Mouse (Mus musculus) cortical plate, adult 2 months (tissue): ENCODE measurements around the gene Aplf.
A peak's percentile ranks its signal among the peaks of the same experiment; 100 is the strongest.

Experiments
- CTCF ChIP-seq: fragments of 200-500 bp; IDR thresholded peaks from 2 replicates; pipeline ENCODE4 v1.5.1; 2011; ENCODE audit warnings: mild to moderate bottlenecking, control low read depth, low read length; ENCODE audit not compliant: insufficient read depth; ENCODE audit errors: extremely low read depth
- POLR2A ChIP-seq: fragments of 200-500 bp; IDR thresholded peaks from 2 replicates; pipeline ENCODE4 v1.6.1; 2011; ENCODE audit warnings: mild to moderate bottlenecking, low read length, control low read depth; ENCODE audit not compliant: insufficient read depth; ENCODE audit errors: extremely low read depth

GRCm38 (mm10) chr6:87671771-87672517, at the start of gene Aplf:
- TF ChIP-seq POLR2A (peak; percentile 52), CTCF (no peak)
